Comparison of ENCODE assay signal across 10 mouse cellular contexts in the genomic region with DNA sequence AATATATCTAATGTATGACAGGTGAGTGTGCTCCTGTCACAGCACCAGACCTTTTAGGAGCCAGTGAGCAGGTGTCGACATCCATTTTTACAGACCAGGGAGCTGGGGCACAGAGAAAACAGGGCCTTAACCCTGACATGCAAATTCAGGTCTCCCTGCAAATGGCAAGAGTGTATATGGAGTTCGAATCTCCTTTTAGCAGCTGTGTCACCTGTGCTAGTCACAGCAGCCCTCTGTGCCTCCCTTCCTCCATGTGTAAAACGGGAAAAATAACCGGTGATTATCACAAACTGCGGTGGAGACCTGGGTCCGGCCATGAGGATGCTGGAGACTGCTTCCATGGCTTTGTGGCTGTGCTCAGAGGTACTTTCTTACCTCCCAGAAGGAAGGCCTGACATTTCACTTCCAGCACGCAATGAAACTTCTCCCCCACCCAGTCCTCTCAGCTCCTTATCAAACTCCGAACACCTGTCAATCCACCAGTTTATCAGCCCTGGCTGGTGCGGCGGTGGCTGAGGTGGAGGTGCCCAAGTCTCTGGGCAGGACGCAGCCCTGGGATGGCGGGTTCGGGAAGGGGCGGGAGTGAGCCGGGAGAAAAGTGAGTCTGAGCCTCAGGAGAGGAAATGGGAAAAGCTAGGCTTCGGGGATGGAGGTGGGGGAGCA. TPM values are rescaled to one million over a fixed set of nuclear protein-coding genes. Genes with fewer than 3 reads are reported as not detected.
DNase-seq lines count a peak whose midpoint lies in the region; ATAC-seq and TF ChIP-seq lines count a peak whose summit lies in the region.
"Had no signal": no experiment of that assay in that cellular context is flagged by ENCODE, and none has a peak within 500 bp of the region (broad histone marks: within the 10 kb centered on the region; RNA-seq: fewer than 3 reads in every experiment).

No protein-coding gene starts in this region.

- TF ChIP-seq CTCF in stomach, postnatal 0 days (IDR thresholded peaks at IDR 0.05; ENCODE audit: low read depth): no peak
- TF ChIP-seq CTCF in layer of hippocampus, adult 2 months (conservative IDR thresholded peaks at IDR 0.05): no peak

- no peaks in the 10 kb centered on the region for H3K36me3 ChIP-seq in heart, embryonic 11.5 days (ENCODE audit: control insufficient read depth, insufficient read depth, low read length)
- H3K36me3 ChIP-seq in midbrain, embryonic 12.5 days: no peaks in the 10 kb centered on the region
- no peaks in the 10 kb centered on the region for H3K36me3 ChIP-seq in midbrain, embryonic 16.5 days (ENCODE audit: control insufficient read depth, insufficient read depth, low read length)
- H3K36me3 ChIP-seq in limb, embryonic 14.5 days (ENCODE audit: control insufficient read depth, insufficient read depth, low read length): no peaks in the 10 kb centered on the region
- H3K36me3 ChIP-seq in stomach, postnatal 0 days (ENCODE audit: control insufficient read depth, insufficient read depth, low read length): no peaks in the 10 kb centered on the region
- H3K36me3 ChIP-seq: forebrain, embryonic 15.5 days had no signal

- H3K4me2 ChIP-seq in heart, embryonic 11.5 days: peak overlapping the region; percentile 71
- peak overlapping the region; percentile 9; the same call in 1 of the 2 replicates for H3K4me2 ChIP-seq in midbrain, embryonic 12.5 days (replicated peaks)
- no peak overlapping the region for H3K4me2 ChIP-seq in midbrain, embryonic 16.5 days (ENCODE audit: low read length)
- H3K4me2 ChIP-seq in limb, embryonic 14.5 days (replicated peaks; ENCODE audit: low read depth, low read length, severe bottlenecking): peak overlapping the region; percentile 30
- peak overlapping the region; percentile 29 for H3K4me2 ChIP-seq in stomach, postnatal 0 days (replicated peaks; ENCODE audit: low read depth)
- H3K4me2 ChIP-seq: forebrain, embryonic 15.5 days had no signal

- H3K27ac ChIP-seq in heart, embryonic 11.5 days (ENCODE audit: low read depth, low read length): peak overlapping the region; percentile 82
- H3K27ac ChIP-seq in midbrain, embryonic 12.5 days (replicated peaks): no peak overlapping the region
- no peak overlapping the region for H3K27ac ChIP-seq in midbrain, embryonic 16.5 days (ENCODE audit: low read length)
- no peak overlapping the region for H3K27ac ChIP-seq in limb, embryonic 14.5 days (replicated peaks; ENCODE audit: low read depth, low read length)
- H3K27ac ChIP-seq in stomach, postnatal 0 days (replicated peaks): no peak overlapping the region
- no peak overlapping the region for H3K27ac ChIP-seq in layer of hippocampus, adult 2 months
- H3K27ac ChIP-seq: forebrain, embryonic 15.5 days had no signal

- no peaks in the 10 kb centered on the region for H3K9me3 ChIP-seq in heart, embryonic 11.5 days (replicated peaks; ENCODE audit: control insufficient read depth, low read length)
- no peaks in the 10 kb centered on the region for H3K9me3 ChIP-seq in midbrain, embryonic 12.5 days
- no peaks in the 10 kb centered on the region for H3K9me3 ChIP-seq in midbrain, embryonic 16.5 days (replicated peaks; ENCODE audit: control insufficient read depth, low read length, poor library complexity, severe bottlenecking)
- H3K9me3 ChIP-seq in limb, embryonic 14.5 days (ENCODE audit: control insufficient read depth, low read length): no peaks in the 10 kb centered on the region
- no peaks in the 10 kb centered on the region for H3K9me3 ChIP-seq in stomach, postnatal 0 days (ENCODE audit: control insufficient read depth, low read length)
- H3K9me3 ChIP-seq: forebrain, embryonic 15.5 days had no signal

- no peak for TF ChIP-seq EP300 in stomach, postnatal 0 days (optimal IDR thresholded peaks at IDR 0.05)

- peaks cover 12% of the 10 kb centered on the region for H3K27me3 ChIP-seq in heart, embryonic 11.5 days (ENCODE audit: control insufficient read depth, insufficient read depth, low read length)
- H3K27me3 ChIP-seq in midbrain, embryonic 12.5 days: peaks cover 35% of the 10 kb centered on the region
- peaks cover 11% of the 10 kb centered on the region for H3K27me3 ChIP-seq in midbrain, embryonic 16.5 days (ENCODE audit: control insufficient read depth, insufficient read depth, low read depth, low read length)
- H3K27me3 ChIP-seq in limb, embryonic 14.5 days (ENCODE audit: control insufficient read depth, insufficient read depth, low read length): peaks cover 17% of the 10 kb centered on the region; the same call in 1 of the 2 replicates
- no peaks in the 10 kb centered on the region for H3K27me3 ChIP-seq in stomach, postnatal 0 days (ENCODE audit: control insufficient read depth, insufficient read depth, low read length)

- DNase-seq in heart, postnatal 4 days: no peak
- DNase-seq in limb, embryonic 14.5 days (ENCODE audit: low spot score): no peak
- peak; percentile 41 for DNase-seq in stomach, postnatal 0 days (ENCODE audit: low spot score)
- DNase-seq in gastrocnemius, postnatal 25 days: no peak
- no peak for DNase-seq in layer of hippocampus, adult 2 months (ENCODE audit: low spot score in 2 of 2)
- DNase-seq: adrenal gland, adult 8-10 months had no signal

- no peak for TF ChIP-seq POLR2A in limb, embryonic 14.5 days (IDR thresholded peaks at IDR 0.05; ENCODE audit: borderline replicate concordance, extremely low read depth, insufficient read depth, insufficient read length)

- peak; percentile 79 for ATAC-seq in heart, embryonic 11.5 days (replicated peaks; ENCODE audit: insufficient number of reproducible peaks, low FRiP score, low TSS enrichment)
- ATAC-seq in midbrain, embryonic 12.5 days (ENCODE audit: low FRiP score, low read depth): no peak
- no peak for ATAC-seq in midbrain, embryonic 16.5 days
- ATAC-seq in limb, embryonic 14.5 days (ENCODE audit: low FRiP score, low read depth): no peak
- ATAC-seq in stomach, postnatal 0 days (ENCODE audit: low FRiP score, low TSS enrichment): 0 out of 2 replicates have a peak, but pooled peaks have one; percentile 39
- ATAC-seq: forebrain, embryonic 15.5 days had no signal

- peak overlapping the region; percentile 30 for H3K4me3 ChIP-seq in heart, embryonic 11.5 days (ENCODE audit: low read depth, low read length)
- no peak overlapping the region for H3K4me3 ChIP-seq in midbrain, embryonic 12.5 days
- no peak overlapping the region for H3K4me3 ChIP-seq in midbrain, embryonic 16.5 days (ENCODE audit: low read depth, low read length)
- H3K4me3 ChIP-seq in limb, embryonic 14.5 days (replicated peaks; ENCODE audit: low read length): 0 out of 2 replicates have a peak overlapping the region, but pooled peaks have one; percentile 9
- no peak overlapping the region for H3K4me3 ChIP-seq in stomach, postnatal 0 days (ENCODE audit: low read depth, low read length)
- H3K4me3 ChIP-seq in layer of hippocampus, adult 2 months: no peak overlapping the region
- H3K4me3 ChIP-seq: forebrain, embryonic 15.5 days had no signal

- WGBS in heart, embryonic 11.5 days (ENCODE audit: insufficient replicate concordance): 4% methylated on average over 16 of the region's 16 CpGs
- 12% methylated on average over 16 of the region's 16 CpGs for WGBS in midbrain, embryonic 12.5 days
- WGBS in midbrain, embryonic 16.5 days: 17% methylated on average over 16 of the region's 16 CpGs
- WGBS in limb, embryonic 14.5 days: 9% methylated on average over 16 of the region's 16 CpGs
- WGBS in stomach, postnatal 0 days: 16% methylated on average over 16 of the region's 16 CpGs

- H3K9ac ChIP-seq in heart, embryonic 11.5 days (ENCODE audit: low read depth, low read length): peak overlapping the region; percentile 69
- H3K9ac ChIP-seq in midbrain, embryonic 12.5 days (replicated peaks): 0 out of 2 replicates have a peak overlapping the region, but pooled peaks have one; percentile 15
- no peak overlapping the region for H3K9ac ChIP-seq in midbrain, embryonic 16.5 days (ENCODE audit: low read depth, low read length)
- no peak overlapping the region for H3K9ac ChIP-seq in limb, embryonic 14.5 days (ENCODE audit: low read depth, low read length, severe bottlenecking)
- H3K9ac ChIP-seq in stomach, postnatal 0 days (ENCODE audit: low read length): peak overlapping the region; percentile 43; the same call in 1 of the 2 replicates
- H3K9ac ChIP-seq: forebrain, embryonic 15.5 days had no signal

- H3K4me1 ChIP-seq in heart, embryonic 11.5 days (ENCODE audit: control insufficient read depth, insufficient read depth, low read length): peaks cover 18% of the 10 kb centered on the region
- no peaks in the 10 kb centered on the region for H3K4me1 ChIP-seq in midbrain, embryonic 12.5 days
- H3K4me1 ChIP-seq in midbrain, embryonic 16.5 days (ENCODE audit: control insufficient read depth, insufficient read depth, low read length): peaks cover 2% of the 10 kb centered on the region; the same call in 1 of the 2 replicates
- H3K4me1 ChIP-seq in limb, embryonic 14.5 days (ENCODE audit: control insufficient read depth, insufficient read depth, low read length): no peaks in the 10 kb centered on the region
- H3K4me1 ChIP-seq in stomach, postnatal 0 days (replicated peaks; ENCODE audit: control insufficient read depth, insufficient read depth): no peaks in the 10 kb centered on the region; the same call in 1 of the 2 replicates
- H3K4me1 ChIP-seq: forebrain, embryonic 15.5 days had no signal

RNA-seq across cellular contexts. Expression of a gene that starts 4.9 kb away (rescaled TPM):
- 54.0 and 68.6 TPM in 2 replicates for polyA plus RNA-seq in heart, embryonic 11.5 days (2014; fragmentation: Nextera tagmentation; extraction: Ambion mirVana)
- total RNA-seq in heart, postnatal 4 days (2021): 1 to 10 TPM; 4.7 to 5.4 TPM
- polyA plus RNA-seq in midbrain, embryonic 12.5 days (2016; fragmentation: Nextera tagmentation; extraction: Ambion mirVana): 7.3 and 8.9 TPM in 2 replicates
- 1.3 and 1.4 TPM in 2 replicates for polyA plus RNA-seq in midbrain, embryonic 16.5 days (2015; fragmentation: Nextera tagmentation; extraction: Ambion mirVana)
- polyA plus RNA-seq in limb, embryonic 14.5 days (2012; rRNA removed): 3.3 and 3.6 TPM in 2 replicates
- 3.6 and 4.1 TPM in 2 replicates for polyA plus RNA-seq in limb, embryonic 14.5 days (2014; fragmentation: Nextera tagmentation; extraction: Ambion mirVana)
- polyA plus RNA-seq in stomach, postnatal 0 days (2015; fragmentation: Nextera tagmentation; extraction: Ambion mirVana): 0.47 TPM in 2 replicates
- total RNA-seq in gastrocnemius, postnatal 25 days (2021): not detected
- total RNA-seq in layer of hippocampus, adult 2 months (2021): not detected

RNA-seq across cellular contexts. Expression of a gene that starts 16.1 kb away (rescaled TPM):
- polyA plus RNA-seq in heart, embryonic 11.5 days (2014; fragmentation: Nextera tagmentation; extraction: Ambion mirVana): 20.7 and 22.6 TPM in 2 replicates
- 10 to 100 TPM; 26.6 to 27.9 TPM for total RNA-seq in heart, postnatal 4 days (2021)
- 84.7 and 95.0 TPM in 2 replicates for polyA plus RNA-seq in midbrain, embryonic 12.5 days (2016; fragmentation: Nextera tagmentation; extraction: Ambion mirVana)
- polyA plus RNA-seq in midbrain, embryonic 16.5 days (2015; fragmentation: Nextera tagmentation; extraction: Ambion mirVana): 91.3 and 101 TPM in 2 replicates
- 26.1 and 29.5 TPM in 2 replicates for polyA plus RNA-seq in limb, embryonic 14.5 days (2012; rRNA removed)
- 40.4 and 47.1 TPM in 2 replicates for polyA plus RNA-seq in limb, embryonic 14.5 days (2014; fragmentation: Nextera tagmentation; extraction: Ambion mirVana)
- polyA plus RNA-seq in stomach, postnatal 0 days (2015; fragmentation: Nextera tagmentation; extraction: Ambion mirVana): 20.8 and 24.1 TPM in 2 replicates
- total RNA-seq in gastrocnemius, postnatal 25 days (2021): 10 to 100 TPM; 10.6 to 15.4 TPM
- 10 to 100 TPM; 43.4 to 43.8 TPM for total RNA-seq in layer of hippocampus, adult 2 months (2021)

RNA-seq across cellular contexts. Expression of a gene that starts 45.6 kb away (rescaled TPM):
- polyA plus RNA-seq in heart, embryonic 11.5 days (2014; fragmentation: Nextera tagmentation; extraction: Ambion mirVana): 149 and 150 TPM in 2 replicates
- 10 to 100 TPM; 73.2 to 74.5 TPM for total RNA-seq in heart, postnatal 4 days (2021)
- polyA plus RNA-seq in midbrain, embryonic 12.5 days (2016; fragmentation: Nextera tagmentation; extraction: Ambion mirVana): 164 and 167 TPM in 2 replicates
- polyA plus RNA-seq in midbrain, embryonic 16.5 days (2015; fragmentation: Nextera tagmentation; extraction: Ambion mirVana): 237 and 253 TPM in 2 replicates
- 119 and 131 TPM in 2 replicates for polyA plus RNA-seq in limb, embryonic 14.5 days (2012; rRNA removed)
- 166 TPM in 2 replicates for polyA plus RNA-seq in limb, embryonic 14.5 days (2014; fragmentation: Nextera tagmentation; extraction: Ambion mirVana)
- 187 and 193 TPM in 2 replicates for polyA plus RNA-seq in stomach, postnatal 0 days (2015; fragmentation: Nextera tagmentation; extraction: Ambion mirVana)
- total RNA-seq in gastrocnemius, postnatal 25 days (2021): 10 to 100 TPM; 25.7 to 32.2 TPM
- 100 to 1,000 TPM; 102 to 108 TPM for total RNA-seq in layer of hippocampus, adult 2 months (2021)

RNA-seq across cellular contexts. Expression of a gene that starts 54.2 kb away (rescaled TPM):
- polyA plus RNA-seq in heart, embryonic 11.5 days (2014; fragmentation: Nextera tagmentation; extraction: Ambion mirVana): 331 and 353 TPM in 2 replicates
- 100 to 1,000 TPM; 105 to 117 TPM for total RNA-seq in heart, postnatal 4 days (2021)
- polyA plus RNA-seq in midbrain, embryonic 12.5 days (2016; fragmentation: Nextera tagmentation; extraction: Ambion mirVana): 525 and 549 TPM in 2 replicates
- polyA plus RNA-seq in midbrain, embryonic 16.5 days (2015; fragmentation: Nextera tagmentation; extraction: Ambion mirVana): 576 and 581 TPM in 2 replicates
- 627 and 690 TPM in 2 replicates for polyA plus RNA-seq in limb, embryonic 14.5 days (2012; rRNA removed)
- 416 and 463 TPM in 2 replicates for polyA plus RNA-seq in limb, embryonic 14.5 days (2014; fragmentation: Nextera tagmentation; extraction: Ambion mirVana)
- 278 and 283 TPM in 2 replicates for polyA plus RNA-seq in stomach, postnatal 0 days (2015; fragmentation: Nextera tagmentation; extraction: Ambion mirVana)
- total RNA-seq in gastrocnemius, postnatal 25 days (2021): 100 to 1,000 TPM; 155 to 161 TPM
- 100 to 1,000 TPM; 237 to 277 TPM for total RNA-seq in layer of hippocampus, adult 2 months (2021)

Comparison
In these comparisons a context has a peak if more than half of its experiments do, and no peak if none do; other contexts are left out.
1. H3K9ac ChIP-seq: peak in heart, embryonic 11.5 days (single experiment), midbrain, embryonic 12.5 days (single experiment) and stomach, postnatal 0 days (single experiment); none in midbrain, embryonic 16.5 days (single experiment) and limb, embryonic 14.5 days (single experiment).
2. ATAC-seq: peak in heart, embryonic 11.5 days (single experiment) and stomach, postnatal 0 days (single experiment); none in midbrain, embryonic 12.5 days (single experiment), midbrain, embryonic 16.5 days (single experiment) and limb, embryonic 14.5 days (single experiment).
3. H3K4me3 ChIP-seq: peak in heart, embryonic 11.5 days (single experiment) and limb, embryonic 14.5 days (single experiment); none in midbrain, embryonic 12.5 days (single experiment), midbrain, embryonic 16.5 days (single experiment), stomach, postnatal 0 days (single experiment) and layer of hippocampus, adult 2 months (single experiment).